Mouse (Mus musculus) liver, embryonic 14.5 days (tissue): ENCODE results near the gene Ass1. TPM values are rescaled to one million over a fixed set of nuclear protein-coding genes. Genes with fewer than 3 reads are reported as not detected.

Source experiments
- ATAC-seq: fragments of 200-750 bp; cut with Nextera tagmentation; 2 replicates; pipeline ENCODE4 v1.8.0; 2017; ENCODE audit warnings: moderate number of reproducible peaks, mild to moderate bottlenecking, moderate library complexity; ENCODE audit not compliant: insufficient read depth
- DNase-seq, 3 experiments: peaks; one replicate each; pipeline ENCODE4 v3.0.0-alpha.2; 2012 to 2013; ENCODE audit warnings: low read depth in 3 of 3, low spot score in 3 of 3
- H3K27ac ChIP-seq: fragments of 300-500 bp; sonication (generic); 2 replicates; pipeline ENCODE4 v1.5.1; 2014; ENCODE audit warnings: moderate library complexity, mild to moderate bottlenecking, control low read depth, inconsistent platforms
- H3K27me3 ChIP-seq: fragments of 300-500 bp; sonication (generic); 2 replicates; pipeline ENCODE4 v1.6.1; 2014; ENCODE audit warnings: mild to moderate bottlenecking, low read length, moderate library complexity; ENCODE audit not compliant: control insufficient read depth, insufficient read depth
- H3K36me3 ChIP-seq: fragments of 300-500 bp; sonication (generic); replicated peaks from 2 replicates; pipeline ENCODE4 v1.6.1; 2014; ENCODE audit warnings: low read depth; ENCODE audit not compliant: control insufficient read depth, insufficient read depth
- H3K4me1 ChIP-seq, 2 experiments: fragments of 200-500 bp in 1 of 2; fragments of 300-500 bp in 1 of 2; sonication (generic) in 1 of 2; replicated peaks; 2 replicates each; pipeline ENCODE4 v1.6.1; 2012 to 2014; ENCODE audit warnings: antibody characterized with exemption in 1 of 2, inconsistent platforms in 1 of 2, low read length in 1 of 2; ENCODE audit not compliant: control insufficient read depth in 2 of 2, insufficient read depth in 2 of 2
- H3K4me2 ChIP-seq: fragments of 300-500 bp; sonication (generic); 2 replicates; pipeline ENCODE4 v1.6.1; 2014; ENCODE audit warnings: low read depth, mild to moderate bottlenecking, control low read depth, moderate library complexity
- H3K4me3 ChIP-seq, 2 experiments: fragments of 200-500 bp in 1 of 2; fragments of 300-500 bp in 1 of 2; sonication (generic) in 1 of 2; 2 replicates each; pipeline ENCODE4 v1.5.1; 2012 to 2014; ENCODE audit warnings: low read depth in 2 of 2, low read length in 2 of 2, mild to moderate bottlenecking in 2 of 2, control low read depth in 1 of 2, inconsistent platforms in 1 of 2, moderate library complexity in 1 of 2; ENCODE audit not compliant: insufficient read depth in 1 of 2
- H3K9ac ChIP-seq: fragments of 300-500 bp; sonication (generic); replicated peaks from 2 replicates; pipeline ENCODE4 v1.6.1; 2014; ENCODE audit warnings: mild to moderate bottlenecking, control low read depth, moderate library complexity
- H3K9me3 ChIP-seq: fragments of 300-500 bp; sonication (generic); 2 replicates; pipeline ENCODE4 v1.6.1; 2016; ENCODE audit warnings: low read length, mixed read lengths; ENCODE audit not compliant: control insufficient read depth
- CTCF ChIP-seq: IDR thresholded peaks from 2 replicates; pipeline ENCODE4 v1.5.1; 2016; ENCODE audit warnings: antibody characterized with exemption, low read depth, control low read depth
- EP300 ChIP-seq: IDR thresholded peaks from 2 replicates; pipeline ENCODE4 v1.6.1; 2016; ENCODE audit warnings: antibody characterized with exemption, low read depth
- WGBS: fragments of 180-500 bp; shearing (Covaris S2); extraction: QIAGEN DNeasy Blood & Tissue Kit; methylation state at CpG from one replicate; pipeline ENCODE4 v1.1.7; 2014; ENCODE audit not compliant: insufficient replicate concordance; 5-methylcytosine and 5-hydroxymethylcytosine counted together
- polyA plus RNA-seq, 2 experiments: library from polyadenylated mRNA; depleted of rRNA in 1 of 2; stranded (reverse) in 1 of 2; unstranded in 1 of 2; fragments of >200 nt; fragmentation: Nextera tagmentation in 1 of 2; extraction: Ambion mirVana in 1 of 2; gene quantifications; 2 replicates each; pipeline versions ENCODE4 v1.2.1 to v1.2.3; 2012 to 2014

Ass1 gene
- polyA plus RNA-seq, 2 experiments = 64.7 to 86.7 TPM

DNA sequence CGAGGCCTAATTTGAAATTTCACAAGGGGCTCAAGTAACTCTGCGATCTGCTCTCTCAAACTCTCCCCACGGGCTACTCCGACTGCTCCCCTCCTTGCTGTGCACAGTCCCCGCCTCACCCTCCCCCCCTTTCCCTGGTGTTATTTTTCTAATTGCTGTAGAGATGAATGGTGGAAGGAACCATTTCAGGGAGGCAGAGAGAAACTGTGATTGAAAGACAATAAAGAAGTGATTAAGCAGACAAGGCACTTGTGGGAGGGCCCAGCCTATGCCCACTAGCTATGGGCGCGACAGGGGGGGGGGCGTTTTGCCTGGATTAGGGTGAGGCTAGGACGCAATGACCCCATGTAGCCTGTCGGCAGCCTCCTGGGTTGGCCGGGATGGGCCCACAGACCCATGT lies 23.2 kb downstream of the Ass1 start:
- no peaks in the 10 kb centered on the region for H3K27me3 ChIP-seq
- H3K4me1 ChIP-seq = no peaks in the 10 kb centered on the region
- no peak overlapping the region for H3K9ac ChIP-seq
- H3K4me2 ChIP-seq = no peak overlapping the region
- DNase-seq = no peak
- no peak for ATAC-seq
- no peaks in the 10 kb centered on the region; the same call in 1 of the 2 replicates for H3K36me3 ChIP-seq
- 82% methylated on average over 11 of the region's 11 CpGs for WGBS
- no peak overlapping the region for H3K4me3 ChIP-seq
- no peaks in the 10 kb centered on the region for H3K9me3 ChIP-seq
- H3K27ac ChIP-seq = no peak overlapping the region
- TF ChIP-seq EP300 (no peak), CTCF (no peak)

DNA sequence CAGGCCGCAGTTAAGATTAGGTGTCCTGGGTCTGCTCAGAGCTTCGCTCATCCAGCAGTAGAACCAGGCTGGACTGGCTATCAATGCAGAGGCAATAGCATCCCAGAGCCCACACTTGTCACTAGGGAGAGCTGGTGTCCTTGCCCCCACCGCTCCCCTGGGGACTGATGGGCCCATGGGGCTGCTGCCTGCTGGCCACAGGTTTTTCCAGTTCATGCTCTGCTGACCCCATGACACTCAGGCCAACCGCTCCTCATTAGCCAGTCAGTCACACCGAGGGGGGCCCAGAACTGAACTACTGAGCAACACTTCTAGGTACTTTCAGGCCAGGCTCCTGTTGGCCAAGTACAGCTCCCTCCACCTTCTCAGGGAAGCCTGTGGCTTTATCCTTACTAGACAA lies 24.3 kb downstream of the Ass1 start:
- Histone ChIP-seq H3K4me1 (no peaks in the 10 kb centered on the region), H3K27ac (no peak overlapping the region), H3K4me3 (no peak overlapping the region), H3K27me3 (no peaks in the 10 kb centered on the region), H3K36me3 (no peaks in the 10 kb centered on the region; the same call in 1 of the 2 replicates), H3K9me3 (no peaks in the 10 kb centered on the region), H3K4me2 (no peak overlapping the region), H3K9ac (no peak overlapping the region)
- DNase-seq (no peak), ATAC-seq (no peak)
- WGBS = 68% methylated on average over 5 of the region's 5 CpGs
- TF ChIP-seq EP300 (no peak), CTCF (no peak)

DNA sequence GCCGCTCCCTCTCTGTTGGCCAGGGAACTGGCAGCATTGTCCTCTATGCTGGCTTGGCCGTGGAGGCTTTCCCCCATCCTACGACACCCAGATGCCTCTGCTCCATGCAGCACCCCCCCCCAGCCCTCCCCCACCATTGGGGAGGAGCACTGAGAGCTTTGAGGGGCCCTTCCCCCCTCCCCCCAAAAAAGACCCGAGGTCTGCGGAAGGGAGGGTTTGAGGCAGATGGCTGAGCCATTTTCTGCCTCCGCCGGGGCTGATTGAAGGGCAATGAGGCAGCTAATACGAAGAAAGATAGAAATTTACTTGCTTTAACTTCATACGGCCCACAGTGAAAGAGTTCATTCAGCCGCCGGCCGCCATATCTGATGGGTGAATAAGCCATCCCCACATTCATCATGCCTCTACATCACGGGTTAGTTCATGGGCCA lies 25.1 kb downstream of the Ass1 start:
- no peak overlapping the region for H3K4me2 ChIP-seq
- no peak overlapping the region for H3K27ac ChIP-seq
- H3K4me3 ChIP-seq = no peak overlapping the region
- whole genome bisulfite sequencing = 70% methylated on average over 13 of the region's 13 CpGs
- TF ChIP-seq EP300 = no peak
- TF ChIP-seq CTCF = no peak
- H3K36me3 ChIP-seq = no peaks in the 10 kb centered on the region; the same call in 1 of the 2 replicates
- H3K9me3 ChIP-seq = no peaks in the 10 kb centered on the region
- H3K9ac ChIP-seq = no peak overlapping the region
- ATAC-seq = no peak
- H3K27me3 ChIP-seq = no peaks in the 10 kb centered on the region
- DNase-seq = no peak
- no peaks in the 10 kb centered on the region for H3K4me1 ChIP-seq

DNA sequence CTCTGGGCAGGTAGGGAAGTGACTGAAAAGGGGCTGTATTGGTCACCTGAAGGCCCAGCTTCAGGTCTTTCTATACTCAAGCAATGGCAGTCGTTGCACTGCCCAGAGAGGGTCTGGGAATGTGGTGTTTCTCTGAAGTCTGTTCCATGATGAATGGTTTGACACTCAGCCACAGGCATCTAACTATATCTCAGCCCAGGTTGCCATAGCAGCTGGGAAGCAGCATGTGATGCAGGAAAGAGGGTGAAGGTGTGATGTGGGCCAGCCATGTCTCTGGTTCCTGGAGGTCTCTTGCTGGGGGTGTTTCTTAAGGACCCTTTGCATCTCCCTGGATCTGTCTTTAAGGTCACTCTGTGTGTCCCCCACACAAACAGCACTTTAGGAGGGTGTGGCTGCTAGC lies 26.1 kb downstream of the Ass1 start:
- ATAC-seq (no peak), DNase-seq (no peak)
- H3K27ac ChIP-seq = no peak overlapping the region
- no peak overlapping the region for H3K4me3 ChIP-seq
- TF ChIP-seq CTCF (no peak), EP300 (no peak)
- WGBS = 21% methylated on average over 1 of the region's 1 CpGs
- H3K36me3 ChIP-seq = no peaks in the 10 kb centered on the region; the same call in 1 of the 2 replicates
- H3K4me2 ChIP-seq = no peak overlapping the region
- no peaks in the 10 kb centered on the region for H3K9me3 ChIP-seq
- no peak overlapping the region for H3K9ac ChIP-seq
- no peaks in the 10 kb centered on the region for H3K27me3 ChIP-seq
- no peaks in the 10 kb centered on the region for H3K4me1 ChIP-seq

DNA sequence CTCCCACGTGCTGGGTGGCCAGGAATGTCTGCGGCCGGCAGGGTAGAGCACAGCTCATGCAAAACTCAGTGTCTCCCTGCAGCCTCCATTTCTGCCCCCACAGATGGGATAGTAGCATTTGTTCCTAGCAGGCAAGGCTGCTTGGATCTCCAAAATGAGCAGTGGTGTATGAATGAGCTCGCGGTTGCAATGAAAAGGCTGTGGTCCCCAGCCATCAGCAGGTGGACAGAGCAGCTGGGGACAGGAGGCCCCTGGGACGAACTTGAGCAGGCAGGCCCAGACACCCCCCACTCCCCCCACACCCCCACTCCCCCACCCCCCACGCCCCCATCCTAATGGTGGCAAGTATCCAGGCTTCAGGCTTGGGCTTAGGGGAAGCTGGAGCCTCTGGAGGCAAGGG lies 27.1 kb downstream of the Ass1 start:
- H3K4me2 ChIP-seq = no peak overlapping the region
- no peaks in the 10 kb centered on the region; the same call in 1 of the 2 replicates for H3K36me3 ChIP-seq
- H3K4me1 ChIP-seq = no peaks in the 10 kb centered on the region
- TF ChIP-seq CTCF = no peak
- no peak for TF ChIP-seq EP300
- H3K27me3 ChIP-seq = no peaks in the 10 kb centered on the region
- no peak overlapping the region for H3K27ac ChIP-seq
- no peak overlapping the region for H3K9ac ChIP-seq
- ATAC-seq (no peak), DNase-seq (no peak)
- no peak overlapping the region for H3K4me3 ChIP-seq
- H3K9me3 ChIP-seq = no peaks in the 10 kb centered on the region
- 66% methylated on average over 7 of the region's 7 CpGs for WGBS
